ENCODE assay signal across 19 mouse cellular contexts in genomic region chr19:59098315-59098714, GRCm38 (mm10).
"Had no signal": no experiment of that assay in that cellular context is flagged by ENCODE, and none has a peak within 500 bp of the region (broad histone marks: within the 10 kb centered on the region; RNA-seq: fewer than 3 reads in every experiment).

No protein-coding gene starts in this region.

- ATAC-seq: midbrain, embryonic 16.5 days had no signal

- H3K9me3 ChIP-seq: midbrain, embryonic 10.5 days; midbrain, embryonic 12.5 days; neural tube, embryonic 15.5 days had no signal

- H3K4me2 ChIP-seq: lung, embryonic 14.5 days; midbrain, embryonic 12.5 days; neural tube, embryonic 13.5 days; neural tube, embryonic 15.5 days had no signal

- H3K27me3 ChIP-seq: midbrain, embryonic 12.5 days; neural tube, embryonic 13.5 days; neural tube, embryonic 15.5 days had no signal

- H3K9ac ChIP-seq: lung, embryonic 14.5 days; midbrain, embryonic 12.5 days; neural tube, embryonic 13.5 days; neural tube, embryonic 15.5 days had no signal

- H3K36me3 ChIP-seq: midbrain, embryonic 10.5 days; midbrain, embryonic 12.5 days; neural tube, embryonic 13.5 days; neural tube, embryonic 15.5 days had no signal

- H3K27ac ChIP-seq: midbrain, embryonic 10.5 days; midbrain, embryonic 12.5 days; neural tube, embryonic 13.5 days; neural tube, embryonic 15.5 days had no signal

- DNase-seq: lung, adult 18-20 months; lung, embryonic 14.5 days; lung, postnatal 10 days; lung, postnatal 4 days; midbrain, embryonic 14.5 days; retina, postnatal 1 day; right cerebral cortex, adult 18-20 months; right cerebral cortex, postnatal 25 days; right cerebral cortex, postnatal 4 days; spleen, adult 18-20 months; thymus, adult 2 months; thymus, postnatal 25 days; thymus, postnatal 4 days had no signal

- H3K4me3 ChIP-seq: midbrain, embryonic 10.5 days; midbrain, embryonic 12.5 days; myocyte; neural tube, embryonic 13.5 days; neural tube, embryonic 15.5 days had no signal

- H3K4me1 ChIP-seq: midbrain, embryonic 10.5 days; midbrain, embryonic 12.5 days; neural tube, embryonic 13.5 days; neural tube, embryonic 15.5 days had no signal
